Mouse (Mus musculus) cortical plate, adult 2 months (tissue): ENCODE measurements at regions not wholly inside any gene's neighbourhood (a gene's known extent, or its start where the extent isn't known, plus 50 kb on each side); places are given as distances from the start of the nearest gene placed in this dataset.

ENCODE experiments used
- CTCF ChIP-seq: fragments of 200-500 bp; IDR thresholded peaks from 2 replicates; pipeline ENCODE4 v1.5.1; 2011; ENCODE audit warnings: mild to moderate bottlenecking, control low read depth, low read length; ENCODE audit not compliant: insufficient read depth; ENCODE audit errors: extremely low read depth
- POLR2A ChIP-seq: fragments of 200-500 bp; IDR thresholded peaks from 2 replicates; pipeline ENCODE4 v1.6.1; 2011; ENCODE audit warnings: mild to moderate bottlenecking, low read length, control low read depth; ENCODE audit not compliant: insufficient read depth; ENCODE audit errors: extremely low read depth

DNA sequence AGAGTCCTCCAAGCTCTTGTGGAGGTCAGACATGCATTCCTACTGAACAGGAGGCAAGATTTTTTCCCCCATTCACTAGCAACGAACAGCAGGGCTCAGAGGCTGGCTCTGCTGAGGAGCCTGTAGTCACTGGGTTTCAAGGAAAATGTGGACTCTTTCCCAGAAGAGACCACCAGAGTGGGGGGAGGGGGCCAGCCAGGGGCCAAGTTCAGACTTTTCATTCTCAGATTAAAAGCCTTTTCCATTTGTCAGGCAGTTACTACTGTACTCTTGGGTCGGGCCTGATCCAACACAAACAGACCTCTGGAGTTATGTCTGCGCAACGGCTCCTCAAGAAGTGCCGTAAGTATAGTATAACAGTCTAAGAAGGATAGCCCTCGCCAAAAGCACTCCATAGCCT, 238.6 kb upstream of the Sox9 start:
- TF ChIP-seq CTCF (no peak), POLR2A (no peak)
